ENCODE assay signal across 14 mouse cellular contexts in the genomic region with DNA sequence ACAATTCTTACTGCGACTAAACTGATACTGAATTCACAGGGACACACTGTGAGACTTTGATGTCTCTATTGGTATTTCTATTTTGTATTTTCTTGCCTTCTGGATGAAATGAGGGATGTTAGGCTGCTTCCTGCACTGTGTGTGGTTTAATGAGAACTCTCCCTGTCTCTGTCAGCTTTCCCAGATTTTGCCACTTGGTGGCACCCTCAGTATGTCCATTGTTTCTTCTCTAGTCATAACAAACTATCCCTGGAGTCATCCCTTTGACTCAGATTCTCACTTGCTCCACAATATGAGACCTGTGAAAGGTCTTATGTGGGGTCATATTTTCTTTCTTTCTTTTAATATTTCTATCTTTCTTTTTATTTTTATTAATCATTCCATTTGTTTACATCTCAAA. TPM values are rescaled to one million over a fixed set of nuclear protein-coding genes. Genes with fewer than 3 reads are reported as not detected.
A peak's percentile ranks its signal among the peaks of the same experiment; 100 is the strongest.
DNase-seq lines count a peak whose midpoint lies in the region; ATAC-seq and TF ChIP-seq lines count a peak whose summit lies in the region.
"Had no signal": no experiment of that assay in that cellular context is flagged by ENCODE, and none has a peak within 500 bp of the region (broad histone marks: within the 10 kb centered on the region; RNA-seq: fewer than 3 reads in every experiment).

No protein-coding gene starts in this region.

- H3K4me1 ChIP-seq in liver, adult 2 months (ENCODE audit: control insufficient read depth, insufficient read depth, low read length) = no peaks in the 10 kb centered on the region
- H3K4me1 ChIP-seq in liver, embryonic 12.5 days = no peaks in the 10 kb centered on the region
- H3K4me1 ChIP-seq in forebrain, embryonic 13.5 days = no peaks in the 10 kb centered on the region
- H3K4me1 ChIP-seq: limb, embryonic 12.5 days; neural tube, embryonic 13.5 days had no signal

- DNase-seq in adrenal gland, postnatal 14 days = peak; percentile 9
- DNase-seq in adrenal gland, postnatal 25 days = no peak
- peak; percentile 43 for DNase-seq in liver, adult 2 months (ENCODE audit: extremely low read depth, low read depth, low spot score)
- peak; percentile 30 for DNase-seq in ZHBTc4 (ENCODE audit: low read depth, low spot score)
- peak; percentile 27 for DNase-seq in layer of hippocampus, adult 9-10 months (ENCODE audit: low spot score)
- DNase-seq in gastrocnemius, postnatal 10 days = no peak
- DNase-seq: cerebellum, postnatal 36 days had no signal

- H3K4me2 ChIP-seq in liver, embryonic 12.5 days = no peak overlapping the region
- no peak overlapping the region for H3K4me2 ChIP-seq in forebrain, embryonic 13.5 days
- H3K4me2 ChIP-seq: limb, embryonic 12.5 days; neural tube, embryonic 13.5 days had no signal

- H3K79me2 ChIP-seq in liver, adult 2 months (ENCODE audit: control insufficient read depth, insufficient read depth, low read length) = no peaks in the 10 kb centered on the region

- H3K27me3 ChIP-seq in liver, adult 2 months (ENCODE audit: control insufficient read depth, insufficient read depth, low read length) = no peaks in the 10 kb centered on the region
- no peaks in the 10 kb centered on the region for H3K27me3 ChIP-seq in liver, embryonic 12.5 days (replicated peaks)
- H3K27me3 ChIP-seq in forebrain, embryonic 13.5 days = no peaks in the 10 kb centered on the region
- H3K27me3 ChIP-seq: limb, embryonic 12.5 days; neural tube, embryonic 13.5 days had no signal

- H3K4me3 ChIP-seq in liver, adult 2 months (ENCODE audit: insufficient read depth, low read depth, low read length) = no peak overlapping the region
- no peak overlapping the region for H3K4me3 ChIP-seq in liver, embryonic 12.5 days
- H3K4me3 ChIP-seq in forebrain, embryonic 13.5 days = no peak overlapping the region
- H3K4me3 ChIP-seq: limb, embryonic 12.5 days; neural tube, embryonic 13.5 days had no signal

- TF ChIP-seq POLR2A in liver, adult 2 months (IDR thresholded peaks at IDR 0.05; ENCODE audit: extremely low read depth, insufficient read depth, low read length) = no peak

- TF ChIP-seq CTCF in liver, adult 2 months (IDR thresholded peaks at IDR 0.05; ENCODE audit: low read depth, low read length) = 0 out of 2 replicates have a peak, but pooled peaks have one; percentile 26

- no peaks in the 10 kb centered on the region for H3K9me3 ChIP-seq in liver, embryonic 12.5 days (replicated peaks)
- no peaks in the 10 kb centered on the region for H3K9me3 ChIP-seq in forebrain, embryonic 13.5 days (replicated peaks)
- H3K9me3 ChIP-seq: neural tube, embryonic 13.5 days had no signal

- H3K27ac ChIP-seq in liver, adult 2 months (replicated peaks; ENCODE audit: insufficient read depth, low read depth, low read length) = no peak overlapping the region
- no peak overlapping the region for H3K27ac ChIP-seq in liver, embryonic 12.5 days
- no peak overlapping the region for H3K27ac ChIP-seq in forebrain, embryonic 13.5 days
- H3K27ac ChIP-seq: limb, embryonic 12.5 days; neural tube, embryonic 13.5 days had no signal

- 15% methylated on average over 1 of the region's 1 CpGs for WGBS in liver, adult 2 months
- WGBS in liver, embryonic 12.5 days (ENCODE audit: insufficient replicate concordance) = 31% methylated on average over 1 of the region's 1 CpGs
- WGBS in forebrain, embryonic 13.5 days = 15% methylated on average over 1 of the region's 1 CpGs

- ATAC-seq in liver, embryonic 12.5 days = no peak
- no peak for ATAC-seq in forebrain, embryonic 13.5 days

- no peaks in the 10 kb centered on the region for H3K36me3 ChIP-seq in liver, adult 2 months (ENCODE audit: control insufficient read depth, insufficient read depth, low read length)
- no peaks in the 10 kb centered on the region for H3K36me3 ChIP-seq in liver, embryonic 12.5 days
- no peaks in the 10 kb centered on the region for H3K36me3 ChIP-seq in forebrain, embryonic 13.5 days (ENCODE audit: poor library complexity, severe bottlenecking)
- H3K36me3 ChIP-seq: limb, embryonic 12.5 days; neural tube, embryonic 13.5 days had no signal

- no peak overlapping the region for H3K9ac ChIP-seq in liver, adult 2 months (ENCODE audit: low read depth, low read length)
- no peak overlapping the region for H3K9ac ChIP-seq in liver, embryonic 12.5 days
- no peak overlapping the region for H3K9ac ChIP-seq in forebrain, embryonic 13.5 days
- H3K9ac ChIP-seq: limb, embryonic 12.5 days; neural tube, embryonic 13.5 days had no signal

RNA-seq across cellular contexts. Expression of gene Slc22a19, which starts 18.4 kb away (rescaled TPM):
- total RNA-seq in adrenal gland, postnatal 14 days (2021) = not detected in 2 replicates
- not detected in 2 replicates for total RNA-seq in adrenal gland, postnatal 25 days (2021)
- not detected in 2 replicates for total RNA-seq in liver, adult 2 months (2014; rRNA removed)
- polyA plus RNA-seq in liver, adult 2 months (2012; rRNA removed) = not detected in 2 replicates
- not detected in 2 replicates for polyA plus RNA-seq in liver, embryonic 12.5 days (2016; fragmentation: Nextera tagmentation; extraction: Ambion mirVana)
- not detected in 2 replicates for polyA plus RNA-seq in forebrain, embryonic 13.5 days (2015; fragmentation: Nextera tagmentation; extraction: Ambion mirVana)
- not detected for total RNA-seq in gastrocnemius, postnatal 10 days (2021)
- total RNA-seq: adrenal gland, adult 18-20 months; heart, adult 18-20 months; megakaryocyte, adult 5-6 weeks had no signal
- polyA plus RNA-seq: limb, embryonic 12.5 days; neural tube, embryonic 13.5 days had no signal

Comparison
In these comparisons a context has a peak if more than half of its experiments do, and no peak if none do; other contexts are left out.
1. DNase-seq: peak in adrenal gland, postnatal 14 days (single experiment), liver, adult 2 months (single experiment), ZHBTc4 (single experiment) and layer of hippocampus, adult 9-10 months (single experiment); none in adrenal gland, postnatal 25 days (single experiment) and gastrocnemius, postnatal 10 days (single experiment).